11 mouse cellular contexts compared by ENCODE assay signal in genomic region chr4:121052454-121053323, GRCm38 (mm10). TPM values are rescaled to one million over a fixed set of nuclear protein-coding genes. Genes with fewer than 3 reads are reported as not detected.
DNase-seq lines count a peak whose midpoint lies in the region; ATAC-seq lines count a peak whose summit lies in the region.
"Had no signal": no experiment of that assay in that cellular context is flagged by ENCODE, and none has a peak within 500 bp of the region (broad histone marks: within the 10 kb centered on the region; RNA-seq: fewer than 3 reads in every experiment).

No protein-coding gene starts in this region.

- H3K4me3 ChIP-seq in heart, embryonic 15.5 days = 0 out of 2 replicates have a peak overlapping the region, but pooled peaks have one; percentile 9
- peak overlapping the region; percentile 8; the same call in 1 of the 2 replicates for H3K4me3 ChIP-seq in forebrain, embryonic 11.5 days (ENCODE audit: low read depth, low read length)
- peak overlapping the region; percentile 18 for H3K4me3 ChIP-seq in midbrain, embryonic 14.5 days (replicated peaks; ENCODE audit: low read depth, low read length)
- H3K4me3 ChIP-seq: liver, embryonic 13.5 days had no signal

- no peak overlapping the region for H3K27ac ChIP-seq in heart, embryonic 15.5 days
- H3K27ac ChIP-seq in forebrain, embryonic 11.5 days (ENCODE audit: low read depth, low read length) = no peak overlapping the region
- no peak overlapping the region for H3K27ac ChIP-seq in midbrain, embryonic 14.5 days (replicated peaks; ENCODE audit: low read depth, low read length)
- H3K27ac ChIP-seq: liver, embryonic 13.5 days had no signal

- DNase-seq in heart, postnatal 10 days = no peak
- peak; percentile 30 for DNase-seq in brain, embryonic 18.5 days (ENCODE audit: low read depth, low spot score)
- DNase-seq in forebrain, embryonic 11.5 days (ENCODE audit: low spot score) = no peak
- DNase-seq in midbrain, embryonic 14.5 days = peak; percentile 25
- no peak for DNase-seq in adrenal gland, postnatal 25 days
- no peak for DNase-seq in adrenal gland, postnatal 14 days
- DNase-seq: liver, embryonic 13.5 days had no signal

- no peaks in the 10 kb centered on the region for H3K9me3 ChIP-seq in heart, embryonic 15.5 days (replicated peaks)
- H3K9me3 ChIP-seq in forebrain, embryonic 11.5 days (ENCODE audit: control insufficient read depth, low read length) = no peaks in the 10 kb centered on the region
- no peaks in the 10 kb centered on the region for H3K9me3 ChIP-seq in midbrain, embryonic 14.5 days (ENCODE audit: control insufficient read depth, low read length)
- H3K9me3 ChIP-seq: liver, embryonic 13.5 days had no signal

- H3K4me2 ChIP-seq in heart, embryonic 15.5 days = peak overlapping the region; percentile 41
- peak overlapping the region; percentile 24 for H3K4me2 ChIP-seq in forebrain, embryonic 11.5 days (ENCODE audit: low read depth, low read length, severe bottlenecking)
- H3K4me2 ChIP-seq in midbrain, embryonic 14.5 days (ENCODE audit: low read length) = peak overlapping the region; percentile 47
- H3K4me2 ChIP-seq: liver, embryonic 13.5 days had no signal

- no peaks in the 10 kb centered on the region for H3K36me3 ChIP-seq in heart, embryonic 15.5 days
- H3K36me3 ChIP-seq in forebrain, embryonic 11.5 days (ENCODE audit: control insufficient read depth, insufficient read depth, low read length) = no peaks in the 10 kb centered on the region
- H3K36me3 ChIP-seq in midbrain, embryonic 14.5 days (ENCODE audit: control insufficient read depth, insufficient read depth, low read length) = 0 out of 2 replicates have a peak, but pooled peaks cover 3% of the 10 kb centered on the region
- H3K36me3 ChIP-seq: liver, embryonic 13.5 days had no signal

- no peak overlapping the region for H3K9ac ChIP-seq in heart, embryonic 15.5 days
- no peak overlapping the region; the same call in 1 of the 2 replicates for H3K9ac ChIP-seq in forebrain, embryonic 11.5 days (ENCODE audit: low read length)
- H3K9ac ChIP-seq in midbrain, embryonic 14.5 days (replicated peaks; ENCODE audit: low read length) = peak overlapping the region; percentile 29; the same call in 1 of the 2 replicates
- H3K9ac ChIP-seq: liver, embryonic 13.5 days had no signal

- no peak for ATAC-seq in heart, embryonic 15.5 days (replicated peaks; ENCODE audit: insufficient number of reproducible peaks, insufficient read depth, low FRiP score, low read depth)
- 0 out of 2 replicates have a peak, but pooled peaks have one; percentile 22 for ATAC-seq in forebrain, embryonic 11.5 days (replicated peaks; ENCODE audit: low FRiP score)
- ATAC-seq in midbrain, embryonic 14.5 days (ENCODE audit: low FRiP score, low TSS enrichment) = peak; percentile 51; the same call in 1 of the 2 replicates
- ATAC-seq in erythroid progenitor cell, adult 5-6 weeks (replicated peaks; ENCODE audit: low FRiP score, poor library complexity, severe bottlenecking) = no peak

- intact Hi-C loops in heart, postnatal 10 days (cut with DNase I) = no loop called here

- H3K27me3 ChIP-seq in heart, embryonic 15.5 days = peaks cover 19% of the 10 kb centered on the region; the same call in 1 of the 2 replicates
- H3K27me3 ChIP-seq in forebrain, embryonic 11.5 days (ENCODE audit: control insufficient read depth, insufficient read depth, low read length) = peaks cover 2% of the 10 kb centered on the region
- no peaks in the 10 kb centered on the region for H3K27me3 ChIP-seq in midbrain, embryonic 14.5 days (ENCODE audit: control insufficient read depth, insufficient read depth, low read length)

- H3K4me1 ChIP-seq in heart, embryonic 15.5 days (replicated peaks) = peaks cover 10% of the 10 kb centered on the region
- H3K4me1 ChIP-seq in forebrain, embryonic 11.5 days (replicated peaks; ENCODE audit: control insufficient read depth, insufficient read depth, low read length) = peaks cover 2% of the 10 kb centered on the region; the same call in 1 of the 2 replicates
- no peaks in the 10 kb centered on the region for H3K4me1 ChIP-seq in midbrain, embryonic 14.5 days (ENCODE audit: control insufficient read depth, insufficient read depth, low read length)
- H3K4me1 ChIP-seq: liver, embryonic 13.5 days had no signal

- WGBS in heart, embryonic 15.5 days = 14% methylated on average over 35 of the region's 35 CpGs
- WGBS in forebrain, embryonic 11.5 days = 6% methylated on average over 34 of the region's 35 CpGs
- WGBS in midbrain, embryonic 14.5 days = 9% methylated on average over 35 of the region's 35 CpGs

RNA-seq across cellular contexts. Expression of gene Col9a2, which starts 13.5 kb away (rescaled TPM):
- 9.7 and 20.3 TPM in 2 replicates for polyA plus RNA-seq in heart, embryonic 15.5 days (2015; fragmentation: Nextera tagmentation; extraction: Ambion mirVana)
- total RNA-seq in heart, postnatal 10 days (2021) = 1 to 10 TPM; 1.1 to 1.2 TPM
- 3.4 and 3.5 TPM in 2 replicates for polyA plus RNA-seq in forebrain, embryonic 11.5 days (2014; fragmentation: Nextera tagmentation; extraction: Ambion mirVana)
- polyA plus RNA-seq in midbrain, embryonic 14.5 days (2014; fragmentation: Nextera tagmentation; extraction: Ambion mirVana) = 8.3 and 10.9 TPM in 2 replicates
- 0.46 and 0.71 TPM in 2 replicates for total RNA-seq in adrenal gland, postnatal 25 days (2021)
- total RNA-seq in erythroid progenitor cell, adult 5-6 weeks (2015; ENCODE audit: low replicate concordance) = not detected in 2 replicates
- total RNA-seq in erythroid progenitor cell, adult 5-6 weeks (2017; ENCODE audit: low replicate concordance) = not detected in 2 replicates
- total RNA-seq in adrenal gland, postnatal 14 days (2021) = 1.0 and 1.1 TPM in 2 replicates
- total RNA-seq: CH12.LX had no signal

RNA-seq across cellular contexts. Expression of gene Smap2, which starts 35.6 kb away (rescaled TPM):
- polyA plus RNA-seq in heart, embryonic 15.5 days (2015; fragmentation: Nextera tagmentation; extraction: Ambion mirVana) = 10.0 and 12.8 TPM in 2 replicates
- total RNA-seq in heart, postnatal 10 days (2021) = 10 to 100 TPM; 29.9 to 32.8 TPM
- polyA plus RNA-seq in forebrain, embryonic 11.5 days (2014; fragmentation: Nextera tagmentation; extraction: Ambion mirVana) = 17.1 and 18.9 TPM in 2 replicates
- 47.5 and 52.0 TPM in 2 replicates for polyA plus RNA-seq in midbrain, embryonic 14.5 days (2014; fragmentation: Nextera tagmentation; extraction: Ambion mirVana)
- 31.5 and 35.7 TPM in 2 replicates for total RNA-seq in adrenal gland, postnatal 25 days (2021)
- 44.0 and 57.3 TPM in 2 replicates for total RNA-seq in erythroid progenitor cell, adult 5-6 weeks (2015; ENCODE audit: low replicate concordance)
- 28.8 and 31.5 TPM in 2 replicates for total RNA-seq in erythroid progenitor cell, adult 5-6 weeks (2017; ENCODE audit: low replicate concordance)
- total RNA-seq in adrenal gland, postnatal 14 days (2021) = 31.5 and 42.3 TPM in 2 replicates

RNA-seq across cellular contexts. Expression of gene Zmpste24, which starts 45.4 kb away (rescaled TPM):
- 22.2 and 25.5 TPM in 2 replicates for polyA plus RNA-seq in heart, embryonic 15.5 days (2015; fragmentation: Nextera tagmentation; extraction: Ambion mirVana)
- total RNA-seq in heart, postnatal 10 days (2021) = 10 to 100 TPM; 20.9 to 22.2 TPM
- polyA plus RNA-seq in forebrain, embryonic 11.5 days (2014; fragmentation: Nextera tagmentation; extraction: Ambion mirVana) = 25.5 TPM in 2 replicates
- 17.0 and 21.7 TPM in 2 replicates for polyA plus RNA-seq in midbrain, embryonic 14.5 days (2014; fragmentation: Nextera tagmentation; extraction: Ambion mirVana)
- total RNA-seq in adrenal gland, postnatal 25 days (2021) = 46.9 and 52.1 TPM in 2 replicates
- 31.9 and 32.4 TPM in 2 replicates for total RNA-seq in erythroid progenitor cell, adult 5-6 weeks (2015; ENCODE audit: low replicate concordance)
- total RNA-seq in erythroid progenitor cell, adult 5-6 weeks (2017; ENCODE audit: low replicate concordance) = 10.8 and 25.5 TPM in 2 replicates
- 36.5 and 36.9 TPM in 2 replicates for total RNA-seq in adrenal gland, postnatal 14 days (2021)

RNA-seq across cellular contexts. Expression of gene Tmco2, which starts 56.3 kb away (rescaled TPM):
- not detected in 2 replicates for polyA plus RNA-seq in heart, embryonic 15.5 days (2015; fragmentation: Nextera tagmentation; extraction: Ambion mirVana)
- not detected for total RNA-seq in heart, postnatal 10 days (2021)
- polyA plus RNA-seq in forebrain, embryonic 11.5 days (2014; fragmentation: Nextera tagmentation; extraction: Ambion mirVana) = not detected in 2 replicates
- polyA plus RNA-seq in midbrain, embryonic 14.5 days (2014; fragmentation: Nextera tagmentation; extraction: Ambion mirVana) = not detected in 2 replicates
- total RNA-seq in adrenal gland, postnatal 25 days (2021) = not detected in 2 replicates
- total RNA-seq in erythroid progenitor cell, adult 5-6 weeks (2015; ENCODE audit: low replicate concordance) = not detected in 2 replicates
- not detected in 2 replicates for total RNA-seq in erythroid progenitor cell, adult 5-6 weeks (2017; ENCODE audit: low replicate concordance)
- not detected in 2 replicates for total RNA-seq in adrenal gland, postnatal 14 days (2021)
- total RNA-seq: CH12.LX had no signal
- polyA plus RNA-seq: liver, embryonic 13.5 days; spleen, adult 2 months had no signal

Comparison
In these comparisons a context has a peak if more than half of its experiments do, and no peak if none do; other contexts are left out.
1. ATAC-seq: peak in forebrain, embryonic 11.5 days (single experiment) and midbrain, embryonic 14.5 days (single experiment); none in heart, embryonic 15.5 days (single experiment) and erythroid progenitor cell, adult 5-6 weeks (single experiment).
2. DNase-seq: peak in brain, embryonic 18.5 days (single experiment) and midbrain, embryonic 14.5 days (single experiment); none in heart, postnatal 10 days (0 of 2), forebrain, embryonic 11.5 days (single experiment), adrenal gland, postnatal 25 days (single experiment) and adrenal gland, postnatal 14 days (single experiment).
3. Peak in every context shown above with its lines, with median percentiles within 50 percentile points of each other: H3K4me2 ChIP-seq and H3K4me3 ChIP-seq.